Mouse (Mus musculus): ENCODE results near the gene Smim15.

Smim15 gene

GRCm38 (mm10) chr13:108062900-108063299, 18.7 kb downstream of the Smim15 start:
- DNase-seq (ENCODE audit: low read depth, low spot score): no peak

- DNase-seq (ENCODE audit: low read depth, low spot score): no peak
Measured at GRCm38 (mm10) chr13:108063374-108064134, 19.3 kb downstream of the Smim15 start.

GRCm38 (mm10) chr13:108064331-108064730, 20.1 kb downstream of the Smim15 start:
- no peak for DNase-seq (ENCODE audit: low read depth, low spot score)

GRCm38 (mm10) chr13:108066021-108066420, 21.8 kb downstream of the Smim15 start:
- DNase-seq (ENCODE audit: low read depth, low spot score): no peak

GRCm38 (mm10) chr13:108069151-108069550, 24.9 kb downstream of the Smim15 start:
- DNase-seq (ENCODE audit: low read depth, low spot score): no peak

- DNase-seq (ENCODE audit: low read depth, low spot score): no peak
Measured at GRCm38 (mm10) chr13:108070171-108070570, 25.9 kb downstream of the Smim15 start.

GRCm38 (mm10) chr13:108077476-108077875, 33.2 kb downstream of the Smim15 start:
- no peak for DNase-seq (ENCODE audit: low read depth, low spot score)

GRCm38 (mm10) chr13:108077901-108078300, 33.7 kb downstream of the Smim15 start:
- DNase-seq (ENCODE audit: low read depth, low spot score): no peak

GRCm38 (mm10) chr13:108084086-108084485, 39.8 kb downstream of the Smim15 start:
- no peak for DNase-seq (ENCODE audit: low read depth, low spot score)

GRCm38 (mm10) chr13:108086036-108086435, 41.8 kb downstream of the Smim15 start:
- no peak for DNase-seq (ENCODE audit: low read depth, low spot score)

- DNase-seq (ENCODE audit: low read depth, low spot score): no peak
Measured at GRCm38 (mm10) chr13:108086724-108087123, 42.5 kb downstream of the Smim15 start.

GRCm38 (mm10) chr13:108092290-108092689, 48.0 kb downstream of the Smim15 start:
- no peak for DNase-seq (ENCODE audit: low read depth, low spot score)

GRCm38 (mm10) chr13:108094681-108095080, 50.4 kb downstream of the Smim15 start:
- no peak for DNase-seq (ENCODE audit: low read depth, low spot score)

- DNase-seq (ENCODE audit: low read depth, low spot score): no peak
Measured at GRCm38 (mm10) chr13:108095617-108096016, 51.4 kb downstream of the Smim15 start.

- DNase-seq (ENCODE audit: low read depth, low spot score): no peak
Measured at GRCm38 (mm10) chr13:108096446-108096845, 52.2 kb downstream of the Smim15 start.

All from c-Kit-negative CD71-positive TER-119-positive erythroid progenitor cells, embryonic 14.5 days (primary cell).